Mouse (Mus musculus) adrenal gland, adult 8-10 months (tissue): ENCODE results near the gene Rhbdf2. TPM values are rescaled to one million over a fixed set of nuclear protein-coding genes. Genes with fewer than 3 reads are reported as not detected.

Experiments
- DNase-seq: peaks from one replicate; pipeline ENCODE4 v3.0.0; 2022
- total RNA-seq, 4 experiments: library from RNA; stranded (reverse); gene quantifications; 2 replicates each; pipeline ENCODE4 v1.2.4; 2022

Gene Rhbdf2
- total RNA-seq, 4 experiments from 2014 or later: 13.3 to 20.5 (median 15.0) TPM

DNA sequence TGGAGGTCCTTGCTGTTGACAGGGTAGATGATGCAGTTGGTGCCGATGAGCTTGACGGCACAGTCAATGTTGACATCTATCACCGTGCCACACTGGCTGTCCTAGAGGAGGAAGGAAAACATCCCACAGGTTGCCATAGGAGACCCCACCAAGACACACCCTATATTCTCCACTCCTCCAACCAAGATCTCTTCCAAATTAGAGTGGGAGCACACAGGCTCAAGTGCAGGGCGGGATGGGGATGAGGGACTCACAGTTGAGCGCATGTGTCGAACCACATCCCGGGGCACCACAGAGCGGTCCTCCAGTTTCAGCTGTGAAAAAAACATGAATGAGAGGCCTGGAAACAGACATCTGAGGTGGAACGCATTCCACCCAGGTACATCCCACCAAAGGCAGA, 78.0 kb downstream of the Rhbdf2 start:
- no peak for DNase-seq

Other genes with a start within 250 kb of the Rhbdf2 start
- gene Rnf157, start 214.0 kb downstream of the Rhbdf2 start, total RNA-seq: 10 to 100 TPM in 2 of 4 experiments, 1 to 10 TPM in 2; 4.8 to 16.9 (median 9.3) TPM
- gene Ubald2, start 192.9 kb downstream of the Rhbdf2 start, total RNA-seq: 10 to 100 TPM; 26.1 to 36.2 (median 29.8) TPM
- under 1 TPM in 1 of 4 experiments, not detected in 3; 0.11 TPM for gene Qrich2, start 160.8 kb downstream of the Rhbdf2 start, total RNA-seq
- 100 to 1,000 TPM; 104 to 122 (median 111) TPM for gene Prpsap1, start 132.8 kb downstream of the Rhbdf2 start, total RNA-seq
- 1 to 10 TPM; 3.0 to 4.7 (median 3.5) TPM for gene Sphk1, start 96.1 kb downstream of the Rhbdf2 start, total RNA-seq
- gene Ube2o, start 45.6 kb downstream of the Rhbdf2 start, total RNA-seq: 10 to 100 TPM; 26.5 to 38.4 (median 33.9) TPM
- gene Aanat, start 40.6 kb downstream of the Rhbdf2 start, total RNA-seq: not detected
- gene Prcd, start 26.5 kb upstream of the Rhbdf2 start, total RNA-seq: 10 to 100 TPM; 16.6 to 27.2 (median 22.8) TPM
- gene Cygb, start 27.3 kb upstream of the Rhbdf2 start, total RNA-seq: 10 to 100 TPM; 33.4 to 64.8 (median 48.2) TPM
- gene St6galnac1, start 148.5 kb upstream of the Rhbdf2 start, total RNA-seq: under 1 TPM in 3 of 4 experiments, not detected in 1; 0.17 to 0.99 (median 0.19) TPM
- gene Mxra7, start 201.0 kb upstream of the Rhbdf2 start, total RNA-seq: 100 to 1,000 TPM in 2 of 4 experiments, 10 to 100 TPM in 2; 43.8 to 117 (median 81.5) TPM
- 10 to 100 TPM; 28.2 to 43.9 (median 32.6) TPM for gene Mettl23, start 216.3 kb upstream of the Rhbdf2 start, total RNA-seq
- gene Jmjd6, start 216.4 kb upstream of the Rhbdf2 start, total RNA-seq: 10 to 100 TPM; 31.8 to 41.1 (median 33.4) TPM
- 10 to 100 TPM; 45.7 to 69.2 (median 52.9) TPM for gene Mfsd11, start 225.4 kb upstream of the Rhbdf2 start, total RNA-seq
- 100 to 1,000 TPM; 183 to 287 (median 255) TPM for gene Srsf2, start 226.1 kb upstream of the Rhbdf2 start, total RNA-seq